Mouse (Mus musculus) heart, postnatal 0 days (tissue): ENCODE measurements around the gene Gm20498.

Experiments
- CTCF ChIP-seq: IDR thresholded peaks from 2 replicates; pipeline ENCODE4 v1.5.1; 2016; ENCODE audit warnings: antibody characterized with exemption, control low read depth, low read depth
- EP300 ChIP-seq: IDR thresholded peaks from 2 replicates; pipeline ENCODE4 v1.6.1; 2016; ENCODE audit warnings: antibody characterized with exemption, low read depth

DNA sequence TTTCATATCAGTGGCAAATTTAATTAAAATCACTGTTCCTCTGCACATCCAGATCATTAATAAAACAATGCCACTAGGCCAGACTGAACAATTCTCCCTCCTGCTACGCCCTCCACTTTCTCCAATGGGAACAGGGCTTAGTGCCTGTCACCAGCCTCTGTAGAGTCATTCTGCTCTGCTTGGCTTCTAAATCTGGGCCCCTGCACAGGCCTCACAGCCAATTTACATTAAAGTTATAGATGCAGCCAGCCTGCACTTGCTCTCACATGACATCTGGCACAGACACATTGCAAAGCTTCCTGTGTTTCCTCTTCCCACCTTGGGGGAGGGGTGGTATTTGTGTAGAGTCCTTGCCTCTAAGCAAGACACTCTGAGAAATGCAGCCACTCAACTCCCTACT, 211.7 kb downstream of the Gm20498 start:
- no peak for TF ChIP-seq CTCF
- no peak for TF ChIP-seq EP300
